Mouse (Mus musculus): ENCODE results near the gene Nfkbil1.

Nfkbil1 gene

GRCm38 (mm10) chr17:35253293-35254093 is 17.9 kb upstream of the Nfkbil1 start:
- DNase-seq = no peak

- peak in 1 of 2 experiments; percentile 35 for DNase-seq
These were observed 17.2 kb upstream of the Nfkbil1 start for GRCm38 (mm10) chr17:35252619-35253292.

GRCm38 (mm10) chr17:35251981-35252380 is 16.4 kb upstream of the Nfkbil1 start:
- DNase-seq = no peak

- no peak for DNase-seq
These were observed 15.6 kb upstream of the Nfkbil1 start for GRCm38 (mm10) chr17:35251162-35251719.

GRCm38 (mm10) chr17:35250348-35251120 is 14.9 kb upstream of the Nfkbil1 start:
- no peak for DNase-seq

GRCm38 (mm10) chr17:35249451-35250197 is 14.0 kb upstream of the Nfkbil1 start:
- DNase-seq = peak in 1 of 2 experiments; percentile 26

GRCm38 (mm10) chr17:35248986-35249385 is 13.4 kb upstream of the Nfkbil1 start:
- DNase-seq = no peak

GRCm38 (mm10) chr17:35247144-35247543 is 11.6 kb upstream of the Nfkbil1 start:
- DNase-seq = no peak

- DNase-seq = peak in 1 of 2 experiments; percentile 36
These were observed 10.4 kb upstream of the Nfkbil1 start for GRCm38 (mm10) chr17:35245731-35246623.

GRCm38 (mm10) chr17:35244999-35245398 is 9.4 kb upstream of the Nfkbil1 start:
- DNase-seq = no peak

- peak; percentile 81 to 85 for DNase-seq
These were observed 7.5 kb upstream of the Nfkbil1 start for GRCm38 (mm10) chr17:35243086-35243485.

GRCm38 (mm10) chr17:35242015-35242941 is 6.7 kb upstream of the Nfkbil1 start:
- peak; percentile 62 to 71 for DNase-seq

- peak; percentile 95 to 97 for DNase-seq
These were observed 5.9 kb upstream of the Nfkbil1 start, which contains the start of gene Ddx39b for GRCm38 (mm10) chr17:35241305-35242014. TSS of gene Ddx39b (plus strand) at chr17:35241746.

- peak in 1 of 2 experiments; percentile 40 for DNase-seq
These were observed 5.1 kb upstream of the Nfkbil1 start for GRCm38 (mm10) chr17:35240384-35241304.

- no peak for DNase-seq
These were observed 4.1 kb upstream of the Nfkbil1 start for GRCm38 (mm10) chr17:35239700-35240099.

GRCm38 (mm10) chr17:35237504-35237903 is 1.9 kb upstream of the Nfkbil1 start:
- DNase-seq = peak in 1 of 2 experiments; percentile 27

GRCm38 (mm10) chr17:35236996-35237395 is 1.4 kb upstream of the Nfkbil1 start:
- peak; percentile 60 to 66 for DNase-seq

- DNase-seq = peak; percentile 100
These were observed 776 bp upstream of the Nfkbil1 start for GRCm38 (mm10) chr17:35236390-35236746.
